Mouse (Mus musculus): Measurements from ENCODE around the gene Slc6a16. TPM values are rescaled to one million over a fixed set of nuclear protein-coding genes. Genes with fewer than 3 reads are reported as not detected.

Gene Slc6a16
- total RNA-seq (2021), result not detected
- long read RNA-seq, experiment 1, result 0 reads
- long read RNA-seq, experiment 2, result 0 reads

GRCm38 (mm10) chr7:45240633-45241388 is at the start of gene Slc6a16:
Slc6a16 (plus strand) TSS chr7:45241085.
- intact Hi-C loops (cut with DNase I), result no loop called here
- peak; percentile 43 to 46 for DNase-seq

- DNase-seq, result no peak
- intact Hi-C loops (cut with DNase I), result no loop called here
These were observed 49.7 kb upstream of the Slc6a16 start for GRCm38 (mm10) chr7:45191161-45191560.

- no peak for DNase-seq
- intact Hi-C loops (cut with DNase I), result no loop called here
These were observed 49.0 kb upstream of the Slc6a16 start for GRCm38 (mm10) chr7:45191803-45192363.

- DNase-seq, result no peak
- intact Hi-C loops (cut with DNase I), result no loop called here
These were observed 48.1 kb upstream of the Slc6a16 start for GRCm38 (mm10) chr7:45192585-45193310.

GRCm38 (mm10) chr7:45193406-45193805 is 47.5 kb upstream of the Slc6a16 start:
- intact Hi-C loops (cut with DNase I), result no loop called here
- no peak for DNase-seq

GRCm38 (mm10) chr7:45193871-45194785 is 46.8 kb upstream of the Slc6a16 start:
- DNase-seq, result no peak
- intact Hi-C loops (cut with DNase I), result no loop called here

GRCm38 (mm10) chr7:45195341-45196175 is 45.3 kb upstream of the Slc6a16 start:
- DNase-seq, result no peak
- intact Hi-C loops (cut with DNase I), result no loop called here

- intact Hi-C loops (cut with DNase I), result no loop called here
- no peak for DNase-seq
These were observed 44.7 kb upstream of the Slc6a16 start for GRCm38 (mm10) chr7:45196176-45196535.

- DNase-seq, result no peak
- intact Hi-C loops (cut with DNase I), result no loop called here
These were observed 43.9 kb upstream of the Slc6a16 start for GRCm38 (mm10) chr7:45196994-45197393.

- intact Hi-C loops (cut with DNase I), result loop anchor here (1.0 to 2.0 kb wide), 2 partner anchors 36 to 120 kb away; no protein-coding TSS in a partner anchor
- DNase-seq, result peak; percentile 72 to 84
These were observed 42.5 kb upstream of the Slc6a16 start for GRCm38 (mm10) chr7:45198435-45198834.

- no peak for DNase-seq
- intact Hi-C loops (cut with DNase I), result loop anchor here (1.0 to 2.0 kb wide), 2 partner anchors 37 to 120 kb away; no protein-coding TSS in a partner anchor
These were observed 41.9 kb upstream of the Slc6a16 start for GRCm38 (mm10) chr7:45198961-45199360.

- no peak for DNase-seq
- intact Hi-C loops (cut with DNase I), result no loop called here
These were observed 38.2 kb upstream of the Slc6a16 start for GRCm38 (mm10) chr7:45202654-45203053.

GRCm38 (mm10) chr7:45204380-45205143 is 36.3 kb upstream of the Slc6a16 start, which contains the start of gene Ccdc155:
Ccdc155 (minus strand) TSS chr7:45204892.
- intact Hi-C loops (cut with DNase I), result no loop called here
- peak; percentile 84 to 85 for DNase-seq

- intact Hi-C loops (cut with DNase I), result no loop called here
- DNase-seq, result no peak
These were observed 32.6 kb upstream of the Slc6a16 start for GRCm38 (mm10) chr7:45208260-45208659.

- DNase-seq, result no peak
- intact Hi-C loops (cut with DNase I), result no loop called here
These were observed 29.8 kb upstream of the Slc6a16 start for GRCm38 (mm10) chr7:45211070-45211469.

GRCm38 (mm10) chr7:45211851-45212251 is 29.0 kb upstream of the Slc6a16 start, which contains the start of gene Dkkl1:
Dkkl1 (minus strand) TSS chr7:45212147.
- intact Hi-C loops (cut with DNase I), result no loop called here
- DNase-seq, result no peak

- DNase-seq, result no peak
- intact Hi-C loops (cut with DNase I), result no loop called here
These were observed 28.5 kb upstream of the Slc6a16 start for GRCm38 (mm10) chr7:45212356-45212755.

- intact Hi-C loops (cut with DNase I), result no loop called here
- no peak for DNase-seq
These were observed 27.2 kb upstream of the Slc6a16 start for GRCm38 (mm10) chr7:45213708-45214107.
